ENCODE assay signal across 16 mouse cellular contexts in the genomic region with DNA sequence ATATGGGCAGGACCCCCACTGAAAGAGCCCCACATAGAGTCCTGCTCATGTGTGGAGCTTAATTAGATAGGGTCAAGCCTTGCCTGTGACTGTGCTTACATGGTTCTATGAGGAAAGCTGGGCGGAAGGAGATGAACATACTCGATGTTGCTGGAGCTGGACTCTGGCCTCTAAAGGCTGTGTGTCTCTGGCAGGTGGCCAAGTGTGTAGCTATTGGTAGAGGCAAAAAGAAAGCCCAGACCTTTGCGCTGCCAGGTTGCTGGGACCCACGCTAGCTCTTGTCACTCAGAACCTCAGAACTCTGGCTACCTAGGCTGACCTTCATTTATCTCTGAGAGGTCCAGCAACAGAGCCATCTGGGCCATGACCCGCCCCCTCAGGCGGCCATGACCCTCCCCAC. TPM values are rescaled to one million over a fixed set of nuclear protein-coding genes. Genes with fewer than 3 reads are reported as not detected.
DNase-seq lines count a peak whose midpoint lies in the region; ATAC-seq and TF ChIP-seq lines count a peak whose summit lies in the region.
"Had no signal": no experiment of that assay in that cellular context is flagged by ENCODE, and none has a peak within 500 bp of the region (broad histone marks: within the 10 kb centered on the region; RNA-seq: fewer than 3 reads in every experiment).

No protein-coding gene starts in this region.

- H3K4me1 ChIP-seq in kidney, postnatal 0 days (replicated peaks; ENCODE audit: insufficient read depth, low read length): no peaks in the 10 kb centered on the region
- H3K4me1 ChIP-seq in liver, embryonic 14.5 days (replicated peaks; ENCODE audit: control insufficient read depth in 2 of 2, insufficient read depth in 2 of 2, low read length in 1 of 2): peaks cover 0 to 2% of the 10 kb centered on the region in 2 experiments; a peak in 1 of 4 replicates

- no peaks in the 10 kb centered on the region for H3K27me3 ChIP-seq in kidney, postnatal 0 days (ENCODE audit: insufficient read depth, low read length)
- H3K27me3 ChIP-seq in liver, embryonic 14.5 days (ENCODE audit: control insufficient read depth, insufficient read depth, low read length): no peaks in the 10 kb centered on the region

- H3K4me3 ChIP-seq in kidney, postnatal 0 days (replicated peaks; ENCODE audit: low read depth, low read length): no peak overlapping the region
- no peak overlapping the region for H3K4me3 ChIP-seq in liver, embryonic 14.5 days (ENCODE audit: insufficient read depth in 1 of 2, low read depth in 2 of 2, low read length in 2 of 2)

- peak; percentile 15 for DNase-seq in adrenal gland, adult 2 months
- no peak for DNase-seq in adrenal gland, adult 18-20 months (ENCODE audit: low spot score in 2 of 2)
- DNase-seq in MN1 (ENCODE audit: low spot score): peak; percentile 31
- DNase-seq in kidney, postnatal 0 days (ENCODE audit: low spot score): peak; percentile 37
- DNase-seq in liver, embryonic 14.5 days (ENCODE audit: low read depth in 3 of 3, low spot score in 3 of 3): peak; percentile 24 to 45 (median 34)
- DNase-seq in spleen, postnatal 36 days (ENCODE audit: low spot score in 2 of 2): no peak
- no peak for DNase-seq in right cerebral cortex, postnatal 4 days
- no peak for DNase-seq in urinary bladder, postnatal 36 days (ENCODE audit: low spot score in 2 of 2)
- DNase-seq: cerebellum, postnatal 36 days; right cerebral cortex, adult 18-20 months had no signal

- peak; percentile 66 for ATAC-seq in kidney, postnatal 0 days (replicated peaks; ENCODE audit: low FRiP score, low read depth)
- peak; percentile 69 for ATAC-seq in liver, embryonic 14.5 days (ENCODE audit: insufficient read depth)
- ATAC-seq: midbrain, embryonic 16.5 days had no signal

- no peak overlapping the region for H3K9ac ChIP-seq in kidney, postnatal 0 days (ENCODE audit: low read depth, low read length)
- no peak overlapping the region for H3K9ac ChIP-seq in liver, embryonic 14.5 days (replicated peaks)

- no peaks in the 10 kb centered on the region for H3K9me3 ChIP-seq in kidney, postnatal 0 days (replicated peaks; ENCODE audit: low read length)
- H3K9me3 ChIP-seq in liver, embryonic 14.5 days (ENCODE audit: control insufficient read depth, low read length): no peaks in the 10 kb centered on the region

- no peak overlapping the region for H3K27ac ChIP-seq in kidney, postnatal 0 days
- H3K27ac ChIP-seq in liver, embryonic 14.5 days: no peak overlapping the region

- TF ChIP-seq CTCF in kidney, postnatal 0 days (IDR thresholded peaks at IDR 0.05; ENCODE audit: low read depth): no peak
- no peak for TF ChIP-seq CTCF in liver, embryonic 14.5 days (IDR thresholded peaks at IDR 0.05; ENCODE audit: low read depth)

- H3K4me2 ChIP-seq in kidney, postnatal 0 days (ENCODE audit: low read length): no peak overlapping the region
- H3K4me2 ChIP-seq in liver, embryonic 14.5 days (ENCODE audit: low read depth): no peak overlapping the region

- WGBS in kidney, postnatal 0 days: 64% methylated on average over 6 of the region's 6 CpGs
- WGBS in liver, embryonic 14.5 days (ENCODE audit: insufficient replicate concordance): 54% methylated on average over 6 of the region's 6 CpGs

- no peaks in the 10 kb centered on the region for H3K36me3 ChIP-seq in kidney, postnatal 0 days (ENCODE audit: insufficient read depth, low read length)
- H3K36me3 ChIP-seq in liver, embryonic 14.5 days (replicated peaks; ENCODE audit: control insufficient read depth, insufficient read depth, low read depth): no peaks in the 10 kb centered on the region

- TF ChIP-seq EP300 in liver, embryonic 14.5 days (IDR thresholded peaks at IDR 0.05; ENCODE audit: low read depth): no peak

RNA-seq across cellular contexts. Expression of gene Agxt, which starts 3.5 kb away (rescaled TPM):
- total RNA-seq in adrenal gland, adult 2 months (2021): under 1 TPM in 1 of 2 experiments, not detected in 1; 0.92 TPM
- polyA plus RNA-seq in adrenal gland, adult 2 months (2012; rRNA removed): 0.44 TPM in 1 of 2 replicates, not detected in the other
- total RNA-seq in adrenal gland, adult 18-20 months (2021): not detected
- polyA plus RNA-seq in kidney, postnatal 0 days (2015; fragmentation: Nextera tagmentation; extraction: Ambion mirVana): 0.24 and 0.33 TPM in 2 replicates
- 2.5 and 3.0 TPM in 2 replicates for polyA plus RNA-seq in liver, embryonic 14.5 days (2012; rRNA removed)
- polyA plus RNA-seq in liver, embryonic 14.5 days (2014; fragmentation: Nextera tagmentation; extraction: Ambion mirVana): 8.4 and 9.4 TPM in 2 replicates
- total RNA-seq: heart, postnatal 14 days had no signal
- polyA plus RNA-seq: gonadal fat pad, adult 2 months; limb, embryonic 11.5 days; midbrain, embryonic 16.5 days; neural tube, embryonic 14.5 days; stomach, embryonic 14.5 days had no signal

RNA-seq across cellular contexts. Expression of gene 2310007B03Rik, which starts 22.2 kb away (rescaled TPM):
- total RNA-seq in adrenal gland, adult 2 months (2021): not detected
- not detected in 2 replicates for polyA plus RNA-seq in adrenal gland, adult 2 months (2012; rRNA removed)
- not detected for total RNA-seq in adrenal gland, adult 18-20 months (2021)
- 3.1 and 3.4 TPM in 2 replicates for polyA plus RNA-seq in kidney, postnatal 0 days (2015; fragmentation: Nextera tagmentation; extraction: Ambion mirVana)
- polyA plus RNA-seq in liver, embryonic 14.5 days (2012; rRNA removed): 0.07 and 0.11 TPM in 2 replicates
- 0.09 and 0.21 TPM in 2 replicates for polyA plus RNA-seq in liver, embryonic 14.5 days (2014; fragmentation: Nextera tagmentation; extraction: Ambion mirVana)
- total RNA-seq: heart, postnatal 14 days had no signal
- polyA plus RNA-seq: neural tube, embryonic 14.5 days had no signal

RNA-seq across cellular contexts. Expression of gene Crocc2, which starts 30.0 kb away (rescaled TPM):
- not detected for total RNA-seq in adrenal gland, adult 2 months (2021)
- 0.02 TPM in 1 of 2 replicates, not detected in the other for polyA plus RNA-seq in adrenal gland, adult 2 months (2012; rRNA removed)
- under 1 TPM in 1 of 2 experiments, not detected in 1; 0.03 TPM for total RNA-seq in adrenal gland, adult 18-20 months (2021)
- 0.06 and 0.14 TPM in 2 replicates for polyA plus RNA-seq in kidney, postnatal 0 days (2015; fragmentation: Nextera tagmentation; extraction: Ambion mirVana)
- polyA plus RNA-seq in liver, embryonic 14.5 days (2012; rRNA removed): 0.01 and 0.02 TPM in 2 replicates
- not detected in 2 replicates for polyA plus RNA-seq in liver, embryonic 14.5 days (2014; fragmentation: Nextera tagmentation; extraction: Ambion mirVana)

RNA-seq across cellular contexts. Expression of gene Kif1a, which starts 36.8 kb away (rescaled TPM):
- 10 to 100 TPM; 33.6 to 43.0 TPM for total RNA-seq in adrenal gland, adult 2 months (2021)
- 25.7 and 29.0 TPM in 2 replicates for polyA plus RNA-seq in adrenal gland, adult 2 months (2012; rRNA removed)
- total RNA-seq in adrenal gland, adult 18-20 months (2021): 10 to 100 TPM; 37.9 to 38.1 TPM
- 3.7 and 4.8 TPM in 2 replicates for polyA plus RNA-seq in kidney, postnatal 0 days (2015; fragmentation: Nextera tagmentation; extraction: Ambion mirVana)
- 0.07 and 0.16 TPM in 2 replicates for polyA plus RNA-seq in liver, embryonic 14.5 days (2012; rRNA removed)
- 0.10 and 0.27 TPM in 2 replicates for polyA plus RNA-seq in liver, embryonic 14.5 days (2014; fragmentation: Nextera tagmentation; extraction: Ambion mirVana)

Comparison
In these comparisons a context has a peak if more than half of its experiments do, and no peak if none do; other contexts are left out.
1. DNase-seq: peak in adrenal gland, adult 2 months (single experiment), MN1 (single experiment), kidney, postnatal 0 days (single experiment) and liver, embryonic 14.5 days (3 of 3); none in adrenal gland, adult 18-20 months (0 of 2), spleen, postnatal 36 days (0 of 2), right cerebral cortex, postnatal 4 days (single experiment) and urinary bladder, postnatal 36 days (0 of 2).